Mouse (Mus musculus): Measurements from ENCODE around the gene Slc30a9.

DNA sequence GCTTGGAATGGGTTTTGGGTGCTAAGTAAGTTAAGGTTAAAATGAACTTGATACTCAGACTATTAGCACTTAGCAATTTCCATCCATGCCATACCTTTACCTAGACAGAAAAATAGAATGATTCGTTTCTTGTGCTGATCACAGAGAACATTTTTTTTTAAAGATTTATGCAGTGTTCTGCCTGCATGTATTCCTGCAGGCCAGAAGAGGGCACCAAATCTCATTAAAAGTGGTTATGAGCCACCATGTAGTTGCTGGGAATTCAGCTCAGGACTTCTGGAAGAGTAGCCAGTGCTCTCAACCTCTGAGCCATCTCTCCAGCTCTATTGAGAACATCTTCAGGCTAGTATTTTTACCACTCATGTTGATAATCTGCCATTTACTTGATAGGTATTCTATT, 40.6 kb upstream of the Slc30a9 start:
- no peak for TF ChIP-seq CTCF (IDR thresholded peaks at IDR 0.05; ENCODE audit: control insufficient read depth, insufficient read depth, insufficient replicate concordance, low read depth, low read length)
- no peak for TF ChIP-seq POLR2A (IDR thresholded peaks at IDR 0.05; ENCODE audit: control insufficient read depth, low read depth, low read length)

Data from testis, adult 2 months (tissue).